Mouse (Mus musculus) stomach, embryonic 15.5 days (tissue): ENCODE data around the gene 5430419D17Rik. TPM values are rescaled to one million over a fixed set of nuclear protein-coding genes. Genes with fewer than 3 reads are reported as not detected.

Experiments
- ATAC-seq: fragments of 200-750 bp; cut with Nextera tagmentation; 2 replicates; pipeline ENCODE4 v1.8.0; 2017; ENCODE audit warnings: low read depth, moderate number of reproducible peaks, moderate TSS enrichment; ENCODE audit not compliant: insufficient read depth, low FRiP score
- H3K27ac ChIP-seq: fragments of 300-500 bp; sonication (generic); 2 replicates; pipeline ENCODE4 v1.5.1; 2015; ENCODE audit warnings: mild to moderate bottlenecking, inconsistent platforms
- H3K27me3 ChIP-seq: fragments of 300-500 bp; sonication (generic); replicated peaks from 2 replicates; pipeline ENCODE4 v1.6.1; 2015; ENCODE audit warnings: inconsistent platforms
- H3K36me3 ChIP-seq: fragments of 300-500 bp; sonication (generic); 2 replicates; pipeline ENCODE4 v1.6.1; 2015; ENCODE audit warnings: inconsistent platforms
- H3K4me1 ChIP-seq: fragments of 300-500 bp; sonication (generic); 2 replicates; pipeline ENCODE4 v1.6.1; 2015; ENCODE audit warnings: inconsistent platforms
- H3K4me2 ChIP-seq: fragments of 300-500 bp; sonication (generic); 2 replicates; pipeline ENCODE4 v1.6.1; 2015; ENCODE audit warnings: mild to moderate bottlenecking, inconsistent platforms
- H3K4me3 ChIP-seq: fragments of 300-500 bp; sonication (generic); replicated peaks from 2 replicates; pipeline ENCODE4 v1.5.1; 2015; ENCODE audit warnings: inconsistent platforms
- H3K9ac ChIP-seq: fragments of 300-500 bp; sonication (generic); 2 replicates; pipeline ENCODE4 v1.6.1; 2015; ENCODE audit warnings: inconsistent platforms
- H3K9me3 ChIP-seq: fragments of 300-500 bp; sonication (generic); 2 replicates; pipeline ENCODE4 v1.6.1; 2016; ENCODE audit warnings: inconsistent platforms
- WGBS: fragments of 180-500 bp; shearing (Covaris S2); methylation state at CpG from one replicate; pipeline ENCODE4 v1.1.7; 2015; 5-methylcytosine and 5-hydroxymethylcytosine counted together
- polyA plus RNA-seq: library from polyadenylated mRNA; unstranded; fragments of >200 nt; fragmentation: Nextera tagmentation; extraction: Ambion mirVana; gene quantifications from 2 replicates; pipeline ENCODE4 v1.2.1, GENCODE M21; 2015

5430419D17Rik gene
- polyA plus RNA-seq, 1 experiment from 2014 or later, result 0.01 TPM

DNA sequence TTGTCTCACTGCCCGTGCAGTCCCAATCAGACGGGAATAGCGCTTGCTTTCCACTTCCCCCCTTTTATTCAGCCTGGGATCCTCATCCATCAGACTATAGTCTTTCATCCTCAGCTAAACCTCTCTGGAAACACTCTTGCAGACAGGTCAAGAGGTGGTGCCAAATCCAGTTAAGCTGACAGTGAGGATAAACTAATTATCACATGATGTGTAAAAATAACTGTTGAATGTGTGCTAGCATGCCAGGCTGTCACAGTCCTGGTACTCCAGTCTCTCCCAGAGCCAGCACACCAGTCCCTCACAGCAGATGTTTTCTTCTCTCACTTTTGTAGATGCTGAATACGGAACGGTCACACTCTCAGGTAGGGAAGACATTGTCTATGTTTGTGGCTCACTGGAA, 48.9 kb downstream of the 5430419D17Rik start:
- no peak overlapping the region for H3K9ac ChIP-seq
- ATAC-seq, result no peak

DNA sequence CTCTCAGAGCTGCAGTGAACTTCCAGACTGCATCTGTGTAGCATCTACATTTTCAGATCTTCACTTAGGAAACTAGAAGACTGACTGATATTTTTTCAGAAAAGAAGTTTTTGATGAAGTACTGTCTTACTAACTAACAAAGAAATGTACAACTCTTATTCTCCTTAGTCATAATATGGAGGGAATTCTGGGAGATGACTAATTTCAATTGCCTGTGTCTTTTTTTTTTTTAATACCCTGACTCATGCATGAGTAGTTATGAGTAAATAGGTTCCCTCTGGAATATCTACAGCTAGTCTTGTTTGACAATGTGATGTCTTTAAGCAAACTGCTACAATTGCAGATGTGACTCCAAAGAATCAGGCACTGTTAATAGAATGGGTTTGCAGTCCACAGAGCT, 61.9 kb downstream of the 5430419D17Rik start:
- H3K36me3 ChIP-seq, result no peaks in the 10 kb centered on the region
- H3K9me3 ChIP-seq, result no peaks in the 10 kb centered on the region
- no peaks in the 10 kb centered on the region for H3K4me1 ChIP-seq
- H3K4me2 ChIP-seq, result no peak overlapping the region
- no peaks in the 10 kb centered on the region for H3K27me3 ChIP-seq
- no peak for ATAC-seq
- no peak overlapping the region for H3K9ac ChIP-seq
- no peak overlapping the region for H3K4me3 ChIP-seq
- no peak overlapping the region for H3K27ac ChIP-seq

More for the DNA sequence above, 48.9 kb downstream of the 5430419D17Rik start:
- no peaks in the 10 kb centered on the region for H3K9me3 ChIP-seq
- no peaks in the 10 kb centered on the region for H3K27me3 ChIP-seq
- no peak overlapping the region for H3K27ac ChIP-seq
- no peaks in the 10 kb centered on the region for H3K36me3 ChIP-seq
- no peak overlapping the region for H3K4me3 ChIP-seq
- H3K4me1 ChIP-seq, result no peaks in the 10 kb centered on the region
- 56% methylated on average over 5 of the region's 5 CpGs for WGBS
- H3K4me2 ChIP-seq, result no peak overlapping the region

DNA sequence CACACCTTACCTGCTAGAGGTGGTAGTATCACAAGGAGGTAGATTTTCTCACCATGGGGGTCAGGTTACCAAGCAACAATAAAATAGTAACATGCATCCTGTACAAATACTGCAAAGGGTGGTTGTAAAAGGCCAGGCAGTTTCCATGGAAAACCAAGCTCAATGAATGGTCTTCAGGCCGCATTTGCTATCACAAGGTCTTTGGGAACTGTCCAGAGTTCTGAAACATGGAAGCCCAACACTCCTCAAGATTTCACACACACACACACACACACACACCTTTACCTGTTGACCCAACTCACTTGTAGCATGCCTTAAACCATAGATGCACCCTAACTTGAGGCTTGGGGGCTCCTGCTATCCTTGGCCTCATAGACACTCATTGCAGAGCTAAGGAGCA, 70.8 kb downstream of the 5430419D17Rik start:
- no peaks in the 10 kb centered on the region for H3K36me3 ChIP-seq
- WGBS, result 19% methylated on average over 1 of the region's 1 CpGs
- no peak overlapping the region for H3K4me2 ChIP-seq
- no peak overlapping the region for H3K9ac ChIP-seq
- H3K27ac ChIP-seq, result no peak overlapping the region
- H3K9me3 ChIP-seq, result no peaks in the 10 kb centered on the region
- no peaks in the 10 kb centered on the region for H3K4me1 ChIP-seq
- ATAC-seq, result no peak
- no peaks in the 10 kb centered on the region for H3K27me3 ChIP-seq
- no peak overlapping the region for H3K4me3 ChIP-seq

DNA sequence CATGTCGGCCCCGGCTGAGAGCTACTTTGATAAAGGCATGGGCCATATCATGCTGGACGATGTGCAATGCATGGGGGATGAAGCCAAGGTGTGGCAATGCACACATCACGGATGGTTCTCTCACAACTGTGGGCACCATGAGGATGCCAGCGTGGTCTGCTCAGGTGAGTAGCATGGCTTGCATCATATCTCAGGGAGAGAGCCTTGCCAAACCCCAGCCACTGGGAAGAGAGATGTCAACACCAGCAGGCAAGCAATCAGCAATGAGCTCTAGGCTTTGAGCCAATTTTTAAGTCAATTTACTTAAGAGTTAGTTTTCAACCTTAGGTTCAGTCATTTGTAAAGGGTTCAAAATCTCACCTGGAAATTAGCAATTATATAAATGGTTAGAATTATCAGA, 82.6 kb downstream of the 5430419D17Rik start:
- Histone ChIP-seq H3K4me3 (no peak overlapping the region), H3K9me3 (no peaks in the 10 kb centered on the region), H3K9ac (no peak overlapping the region), H3K4me1 (no peaks in the 10 kb centered on the region), H3K4me2 (no peak overlapping the region), H3K27me3 (no peaks in the 10 kb centered on the region), H3K27ac (no peak overlapping the region), H3K36me3 (no peaks in the 10 kb centered on the region)
- peak; percentile 66; the same call in 1 of the 2 replicates for ATAC-seq
- WGBS, result 87% methylated on average over 5 of the region's 5 CpGs

DNA sequence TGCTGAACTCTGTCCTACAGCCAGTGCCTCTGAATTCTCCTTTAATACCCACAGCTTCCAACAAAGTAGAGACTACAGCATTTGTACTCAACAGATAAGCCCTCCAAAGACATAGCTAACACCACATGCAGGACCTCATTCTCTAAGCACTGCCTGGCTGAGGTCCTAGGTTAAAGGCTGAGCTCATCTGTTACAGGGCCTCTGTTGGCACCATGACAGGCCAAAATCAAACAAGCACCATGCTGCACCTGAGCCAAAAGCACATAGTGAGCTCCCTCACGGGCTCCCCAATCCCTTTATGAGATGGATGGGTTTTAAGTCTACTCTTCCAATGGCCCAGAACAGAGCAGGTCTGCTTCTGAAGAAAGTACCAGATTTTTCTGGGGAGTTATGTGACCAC, 83.1 kb downstream of the 5430419D17Rik start:
- WGBS, result 31% methylated on average over 1 of the region's 1 CpGs
- Histone ChIP-seq H3K27me3 (no peaks in the 10 kb centered on the region), H3K4me2 (no peak overlapping the region), H3K4me1 (no peaks in the 10 kb centered on the region), H3K4me3 (no peak overlapping the region), H3K9ac (no peak overlapping the region), H3K9me3 (no peaks in the 10 kb centered on the region), H3K36me3 (no peaks in the 10 kb centered on the region), H3K27ac (no peak overlapping the region)
- no peak; the same call in 1 of the 2 replicates for ATAC-seq

DNA sequence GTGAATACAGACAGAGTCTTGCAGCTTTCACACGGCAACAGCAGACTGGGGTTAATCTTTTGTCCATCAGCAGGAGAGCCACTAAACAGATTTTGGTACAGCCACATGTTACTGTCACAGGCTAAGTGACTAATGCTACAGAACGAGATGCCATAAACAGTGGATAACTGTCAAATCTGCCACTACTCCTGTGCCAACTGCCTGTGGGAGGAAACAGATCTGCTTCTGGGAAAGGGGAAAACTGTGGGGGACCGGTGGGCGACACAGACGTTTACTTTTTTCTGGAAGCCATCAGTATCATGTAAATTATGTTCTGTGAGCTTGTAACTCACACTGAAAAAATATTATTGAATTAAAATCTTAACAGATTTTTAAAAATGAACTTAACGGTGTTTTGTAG, 86.7 kb downstream of the 5430419D17Rik start:
- H3K4me1 ChIP-seq, result no peaks in the 10 kb centered on the region
- no peak overlapping the region for H3K9ac ChIP-seq
- H3K9me3 ChIP-seq, result no peaks in the 10 kb centered on the region
- H3K4me3 ChIP-seq, result no peak overlapping the region
- H3K36me3 ChIP-seq, result no peaks in the 10 kb centered on the region
- no peak for ATAC-seq
- H3K27ac ChIP-seq, result no peak overlapping the region
- no peak overlapping the region for H3K4me2 ChIP-seq
- H3K27me3 ChIP-seq, result no peaks in the 10 kb centered on the region
- 56% methylated on average over 6 of the region's 6 CpGs for WGBS

DNA sequence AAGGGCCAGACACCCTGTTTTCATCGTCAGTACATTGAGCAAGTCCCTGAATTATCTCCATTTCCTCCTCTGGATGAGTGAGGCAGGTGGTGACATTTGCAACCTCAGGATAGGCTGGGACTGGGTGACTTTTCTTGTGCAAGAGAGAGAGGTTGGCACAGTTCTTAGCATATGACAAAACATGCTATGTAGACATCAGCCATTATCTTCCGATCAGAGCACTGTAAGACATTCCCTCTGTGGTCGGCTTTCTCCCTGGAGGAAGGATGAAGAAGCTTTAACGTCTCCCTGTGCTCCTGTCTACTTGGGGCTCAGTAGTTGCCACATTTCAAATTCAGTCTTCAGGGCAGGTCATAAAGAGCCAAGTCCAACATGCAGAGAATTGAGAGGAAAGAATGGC, 90.0 kb downstream of the 5430419D17Rik start:
- Histone ChIP-seq H3K27me3 (no peaks in the 10 kb centered on the region), H3K36me3 (no peaks in the 10 kb centered on the region), H3K27ac (no peak overlapping the region), H3K4me3 (no peak overlapping the region), H3K4me1 (no peaks in the 10 kb centered on the region), H3K9me3 (no peaks in the 10 kb centered on the region), H3K9ac (no peak overlapping the region), H3K4me2 (no peak overlapping the region)
- no peak for ATAC-seq
- WGBS, result 81% methylated on average over 4 of the region's 4 CpGs

DNA sequence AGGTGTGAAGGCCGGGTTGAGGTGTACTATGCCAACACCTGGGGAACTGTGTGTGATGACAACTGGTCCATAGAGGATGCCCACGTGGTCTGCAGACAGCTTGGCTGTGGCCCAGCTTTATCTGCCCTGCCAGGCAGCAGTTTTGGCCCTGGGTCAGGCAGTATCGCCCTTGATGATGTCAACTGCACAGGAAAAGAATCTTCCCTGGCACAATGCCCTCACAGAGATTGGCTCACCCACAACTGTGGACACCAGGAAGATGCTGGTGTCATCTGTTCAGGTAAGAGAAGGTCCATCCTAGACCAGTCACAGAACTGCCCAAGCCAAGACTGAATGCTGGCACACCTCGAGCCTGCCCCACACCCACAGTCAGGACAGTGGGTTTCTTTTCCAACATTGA, 91.6 kb downstream of the 5430419D17Rik start:
- no peak for ATAC-seq
- no peaks in the 10 kb centered on the region for H3K9me3 ChIP-seq
- no peaks in the 10 kb centered on the region for H3K27me3 ChIP-seq
- 70% methylated on average over 4 of the region's 4 CpGs for WGBS
- H3K36me3 ChIP-seq, result no peaks in the 10 kb centered on the region
- no peak overlapping the region for H3K4me2 ChIP-seq
- H3K4me1 ChIP-seq, result no peaks in the 10 kb centered on the region
- no peak overlapping the region for H3K4me3 ChIP-seq
- no peak overlapping the region for H3K27ac ChIP-seq
- H3K9ac ChIP-seq, result no peak overlapping the region

DNA sequence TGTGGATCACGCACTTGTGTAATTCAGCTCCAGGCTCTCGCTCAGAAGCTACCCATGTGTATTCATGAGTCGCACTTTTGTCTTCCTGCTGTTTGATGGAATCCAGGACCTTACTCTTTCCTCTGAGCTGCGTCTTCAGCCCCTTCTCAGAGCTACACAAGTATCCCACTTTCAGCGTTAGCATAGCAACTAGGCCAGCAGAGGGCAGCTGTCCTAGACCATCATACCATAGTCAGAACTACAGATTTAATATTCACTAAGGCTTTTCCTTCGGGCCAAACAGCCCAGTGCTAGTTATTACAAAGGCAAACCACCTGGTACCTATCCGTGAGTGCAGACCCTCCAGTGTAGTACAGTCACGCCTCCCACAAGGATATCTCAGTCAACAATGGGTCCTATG, 122.9 kb downstream of the 5430419D17Rik start:
- Histone ChIP-seq H3K4me1 (no peaks in the 10 kb centered on the region), H3K9ac (no peak overlapping the region), H3K4me3 (no peak overlapping the region), H3K27ac (no peak overlapping the region), H3K4me2 (no peak overlapping the region), H3K27me3 (no peaks in the 10 kb centered on the region), H3K36me3 (no peaks in the 10 kb centered on the region), H3K9me3 (no peaks in the 10 kb centered on the region)
- WGBS, result 64% methylated on average over 8 of the region's 8 CpGs
- ATAC-seq, result no peak

DNA sequence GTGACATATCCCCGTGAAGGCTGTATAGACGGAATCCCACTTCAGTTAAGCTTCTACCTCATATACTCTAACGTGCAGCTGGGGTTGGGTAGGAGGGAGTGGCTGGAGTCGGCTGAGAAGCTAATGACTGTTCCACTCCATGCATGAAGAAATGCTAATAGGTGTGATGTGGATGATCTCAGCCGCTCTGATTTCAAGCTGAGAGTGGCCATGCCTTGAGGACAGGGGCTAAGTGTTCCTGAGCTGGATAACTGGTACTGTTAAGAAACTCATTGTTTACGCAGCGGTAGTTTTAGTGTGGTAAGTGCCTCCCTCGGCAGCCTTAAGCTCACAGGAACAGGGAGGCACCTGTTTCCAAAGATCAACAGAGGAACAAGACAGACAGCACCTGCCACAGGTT, 129.1 kb downstream of the 5430419D17Rik start:
- Histone ChIP-seq H3K4me1 (no peaks in the 10 kb centered on the region), H3K4me2 (no peak overlapping the region), H3K9me3 (no peaks in the 10 kb centered on the region), H3K4me3 (no peak overlapping the region), H3K36me3 (no peaks in the 10 kb centered on the region), H3K9ac (no peak overlapping the region), H3K27ac (no peak overlapping the region), H3K27me3 (no peaks in the 10 kb centered on the region)
- ATAC-seq, result no peak; the same call in 1 of the 2 replicates
- 64% methylated on average over 8 of the region's 8 CpGs for WGBS

DNA sequence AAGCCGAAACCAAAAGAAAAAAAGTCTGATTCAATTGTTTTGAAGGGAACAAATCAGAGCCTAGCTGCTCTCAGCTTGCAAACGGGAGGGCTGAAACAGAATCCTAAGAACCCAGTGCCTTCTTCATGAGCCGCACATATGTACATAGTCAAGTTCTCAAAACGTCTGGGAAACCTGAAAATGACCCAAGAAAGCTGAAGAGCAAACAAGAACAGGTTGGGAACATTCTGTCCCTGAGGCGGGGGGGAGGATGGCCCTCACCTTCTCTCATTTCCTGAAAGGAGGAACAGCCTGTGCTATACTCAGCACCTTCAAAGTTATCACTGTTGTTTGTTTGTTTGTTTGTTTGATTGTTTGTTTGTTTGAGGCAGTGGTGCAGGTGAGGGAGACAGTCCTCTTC, 132.5 kb downstream of the 5430419D17Rik start:
- Histone ChIP-seq H3K36me3 (no peaks in the 10 kb centered on the region), H3K27me3 (no peaks in the 10 kb centered on the region), H3K4me1 (no peaks in the 10 kb centered on the region), H3K9me3 (no peaks in the 10 kb centered on the region), H3K4me2 (no peak overlapping the region), H3K9ac (no peak overlapping the region), H3K27ac (no peak overlapping the region), H3K4me3 (no peak overlapping the region)
- WGBS, result 69% methylated on average over 5 of the region's 5 CpGs
- no peak for ATAC-seq

DNA sequence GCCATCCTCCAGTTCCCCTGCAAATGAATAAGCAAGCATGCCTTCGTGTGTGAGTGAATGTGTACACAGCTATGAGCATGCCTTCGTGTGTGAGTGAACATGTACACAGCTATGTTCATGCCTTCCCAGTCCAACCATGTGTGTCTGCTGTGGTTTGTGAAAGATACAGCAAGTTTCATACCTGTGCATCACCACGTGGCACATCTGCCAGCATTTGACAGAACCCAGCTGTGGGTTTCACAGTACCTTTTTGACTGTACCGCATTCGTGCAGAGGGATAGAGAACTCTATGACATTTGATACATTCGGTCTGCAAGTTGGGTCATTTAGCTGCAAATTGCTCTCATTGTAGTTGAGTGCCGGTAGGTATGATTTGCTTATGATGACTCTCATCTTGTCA, 140.3 kb downstream of the 5430419D17Rik start:
- Histone ChIP-seq H3K4me1 (no peaks in the 10 kb centered on the region), H3K4me2 (no peak overlapping the region), H3K9me3 (no peaks in the 10 kb centered on the region), H3K27me3 (no peaks in the 10 kb centered on the region), H3K9ac (no peak overlapping the region), H3K36me3 (no peaks in the 10 kb centered on the region), H3K4me3 (no peak overlapping the region), H3K27ac (no peak overlapping the region)
- no peak for ATAC-seq
- WGBS, result 71% methylated on average over 7 of the region's 7 CpGs

DNA sequence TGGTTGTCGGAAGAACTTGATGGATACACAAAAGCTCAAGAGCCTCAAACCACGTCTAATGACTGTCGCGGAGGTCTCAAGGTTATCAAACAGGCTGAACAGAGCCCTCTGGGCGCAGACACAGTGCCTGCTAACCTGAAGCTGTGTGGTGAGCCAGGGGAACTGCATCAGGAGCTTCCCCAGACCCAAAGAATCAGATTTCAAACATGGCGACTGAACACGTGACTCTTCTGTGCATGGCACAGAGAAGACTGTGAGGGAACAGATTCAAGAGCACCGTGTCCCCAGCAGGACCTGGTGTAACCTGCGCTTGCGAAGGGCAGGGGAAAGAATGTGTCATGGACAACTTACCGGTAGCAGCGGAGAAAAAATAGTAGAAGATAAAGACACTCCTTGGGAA, 143.4 kb downstream of the 5430419D17Rik start:
- Histone ChIP-seq H3K36me3 (no peaks in the 10 kb centered on the region), H3K9ac (no peak overlapping the region), H3K4me2 (no peak overlapping the region), H3K4me1 (no peaks in the 10 kb centered on the region), H3K27ac (no peak overlapping the region), H3K27me3 (no peaks in the 10 kb centered on the region), H3K9me3 (no peaks in the 10 kb centered on the region), H3K4me3 (no peak overlapping the region)
- 55% methylated on average over 12 of the region's 12 CpGs for WGBS
- ATAC-seq, result no peak
